Mouse (Mus musculus): ENCODE results near the gene Fbxo2. TPM values are rescaled to one million over a fixed set of nuclear protein-coding genes. Genes with fewer than 3 reads are reported as not detected.
A peak's percentile ranks its signal among the peaks of the same experiment; 100 is the strongest.

The Fbxo2 gene
- polyA plus RNA-seq, 1 experiment from 2014 or later, result 7.1 TPM

DNA sequence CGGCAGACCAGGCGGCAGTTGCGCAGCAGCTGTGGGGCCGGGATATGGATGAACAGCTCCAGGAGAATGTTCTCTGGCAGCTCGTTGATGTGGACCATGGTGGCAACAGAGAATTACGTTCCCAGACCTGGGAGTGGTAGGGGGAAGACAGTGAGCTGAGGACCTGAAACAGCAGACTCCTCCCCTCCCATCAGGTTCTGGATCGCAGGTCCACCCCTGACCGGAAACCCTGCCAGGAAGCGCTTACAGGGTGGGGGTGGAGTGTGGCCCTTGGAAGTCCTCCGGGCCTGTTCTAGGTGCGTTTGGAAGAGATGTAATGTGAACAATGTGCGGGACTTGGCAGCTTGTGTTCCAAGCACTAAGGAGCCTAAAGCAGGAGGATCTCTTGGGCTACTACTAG lies 10.9 kb upstream of the Fbxo2 start:
- Histone ChIP-seq H3K4me2 (no peak overlapping the region), H3K36me3 (peaks cover 55% of the 10 kb centered on the region), H3K27ac (no peak overlapping the region), H3K9ac (0 out of 2 replicates have a peak overlapping the region, but pooled peaks have one; percentile 15), H3K4me3 (no peak overlapping the region), H3K27me3 (no peaks in the 10 kb centered on the region), H3K4me1 (replicated peaks) (peaks cover 13% of the 10 kb centered on the region), H3K9me3 (no peaks in the 10 kb centered on the region)
- no peak for ATAC-seq (ENCODE audit: low FRiP score)
- WGBS, result 68% methylated on average over 12 of the region's 12 CpGs

DNA sequence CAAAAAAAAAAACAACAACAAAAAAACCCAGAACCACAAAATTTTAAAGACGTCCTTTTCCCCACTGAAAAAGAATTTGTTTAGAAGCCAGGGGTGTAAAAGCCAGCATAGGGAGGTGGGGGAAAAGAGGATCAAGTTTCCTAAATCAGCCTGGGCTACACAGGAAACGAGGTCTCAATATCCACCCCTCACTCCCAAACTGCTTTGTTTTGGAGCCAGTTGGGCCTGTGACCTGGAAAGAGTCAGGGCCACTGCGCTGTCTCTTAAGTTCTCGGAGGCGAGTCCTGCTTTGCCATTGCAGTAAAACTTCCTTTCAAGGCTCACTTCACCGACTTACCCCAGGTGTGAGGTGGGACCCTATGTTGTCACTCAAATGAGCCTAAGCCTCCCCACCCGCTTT lies 10.2 kb upstream of the Fbxo2 start:
- H3K9ac ChIP-seq, result no peak overlapping the region
- H3K27me3 ChIP-seq, result no peaks in the 10 kb centered on the region
- H3K27ac ChIP-seq, result no peak overlapping the region
- 66% methylated on average over 7 of the region's 7 CpGs for WGBS
- H3K36me3 ChIP-seq, result peaks cover 54% of the 10 kb centered on the region
- no peaks in the 10 kb centered on the region for H3K9me3 ChIP-seq
- H3K4me1 ChIP-seq (replicated peaks), result peaks cover 13% of the 10 kb centered on the region
- H3K4me3 ChIP-seq, result no peak overlapping the region
- no peak overlapping the region for H3K4me2 ChIP-seq
- no peak for ATAC-seq (ENCODE audit: low FRiP score)

DNA sequence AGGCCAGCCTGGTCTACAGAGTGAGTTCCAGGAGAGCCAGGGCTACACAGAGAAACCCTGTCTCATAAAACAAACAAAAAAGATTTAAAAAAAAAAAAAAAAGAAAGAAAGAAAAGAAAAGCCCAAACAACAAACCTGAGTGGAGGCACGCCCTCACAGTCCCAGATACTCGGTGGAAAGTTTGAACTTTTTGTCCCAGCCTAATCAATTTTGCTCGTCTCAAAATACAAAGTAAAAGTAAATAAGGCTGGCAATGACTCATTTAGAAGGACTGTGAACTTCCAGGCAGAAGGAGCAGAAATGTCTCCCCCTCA lies 9.5 kb upstream of the Fbxo2 start:
- WGBS, result 51% methylated on average over 3 of the region's 3 CpGs
- peak overlapping the region; percentile 95 for H3K27ac ChIP-seq
- peak overlapping the region; percentile 56 for H3K4me3 ChIP-seq
- peaks cover 54% of the 10 kb centered on the region for H3K36me3 ChIP-seq
- no peak for ATAC-seq (ENCODE audit: low FRiP score)
- no peaks in the 10 kb centered on the region for H3K9me3 ChIP-seq
- H3K4me1 ChIP-seq (replicated peaks), result peaks cover 13% of the 10 kb centered on the region
- H3K27me3 ChIP-seq, result no peaks in the 10 kb centered on the region
- H3K4me2 ChIP-seq, result peak overlapping the region; percentile 86
- H3K9ac ChIP-seq, result peak overlapping the region; percentile 88

DNA sequence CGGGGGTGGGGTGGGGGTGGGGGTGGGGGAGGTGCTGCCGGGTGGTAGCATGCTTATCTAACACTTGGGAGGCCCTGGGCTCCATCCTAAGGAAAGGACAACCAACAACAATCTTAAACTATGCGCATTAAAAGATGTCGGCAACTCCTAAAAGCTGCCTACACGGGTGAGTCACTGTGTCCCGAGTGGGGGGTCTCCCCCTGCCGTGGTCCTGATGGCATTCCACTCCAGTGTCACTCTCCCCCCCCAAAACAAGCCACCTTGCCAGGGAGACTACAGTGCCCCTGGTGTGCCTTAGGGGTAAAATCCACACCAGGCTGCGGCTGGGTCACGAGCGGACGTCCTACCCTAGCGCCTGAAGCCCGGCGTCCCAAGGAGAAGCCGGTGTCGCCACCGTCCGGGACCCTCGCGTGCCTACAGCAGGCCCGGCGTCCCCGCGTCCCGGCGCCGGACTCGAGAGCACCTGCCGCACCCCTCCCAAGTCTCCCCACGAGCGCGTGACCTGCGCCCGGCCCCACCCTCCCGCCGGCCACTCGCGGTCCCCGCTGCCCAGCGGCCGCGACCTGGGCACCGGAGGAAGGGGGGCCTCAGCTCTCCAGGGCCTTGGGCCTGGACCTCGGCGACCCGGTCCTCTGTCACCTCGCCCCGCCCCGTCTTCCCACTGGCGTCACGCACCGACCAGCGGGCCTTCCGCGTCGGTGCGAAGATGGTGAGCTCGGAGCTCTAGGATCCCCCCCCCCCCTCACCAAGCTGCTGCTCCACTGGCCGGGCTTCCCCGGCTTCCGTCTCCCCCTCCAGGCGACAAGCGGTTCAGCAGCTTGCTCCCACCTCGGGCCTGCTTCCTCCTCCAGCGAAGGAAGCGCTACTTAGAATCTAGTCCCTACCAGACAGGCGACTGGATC lies 8.9 kb upstream of the Fbxo2 start, which contains the start of gene Fbxo6:
Gene Fbxo6 (minus strand): TSS at position 874 of the 902 bp plus-strand sequence.
- ATAC-seq (ENCODE audit: low FRiP score), result peak; percentile 89
- Histone ChIP-seq H3K9ac (peak within 1 kb of the TSS; percentile 88), H3K36me3 (peaks cover 54% of the 10 kb centered on the region), H3K27ac (peak within 1 kb of the TSS; percentile 95), H3K4me2 (peak within 1 kb of the TSS; percentile 86), H3K4me1 (replicated peaks) (peaks cover 18% of the 10 kb centered on the region), H3K27me3 (no peaks in the 10 kb centered on the region), H3K9me3 (no peaks in the 10 kb centered on the region), H3K4me3 (peak within 1 kb of the TSS; percentile 56)
- WGBS, result 2% methylated on average over 63 of the region's 67 CpGs

DNA sequence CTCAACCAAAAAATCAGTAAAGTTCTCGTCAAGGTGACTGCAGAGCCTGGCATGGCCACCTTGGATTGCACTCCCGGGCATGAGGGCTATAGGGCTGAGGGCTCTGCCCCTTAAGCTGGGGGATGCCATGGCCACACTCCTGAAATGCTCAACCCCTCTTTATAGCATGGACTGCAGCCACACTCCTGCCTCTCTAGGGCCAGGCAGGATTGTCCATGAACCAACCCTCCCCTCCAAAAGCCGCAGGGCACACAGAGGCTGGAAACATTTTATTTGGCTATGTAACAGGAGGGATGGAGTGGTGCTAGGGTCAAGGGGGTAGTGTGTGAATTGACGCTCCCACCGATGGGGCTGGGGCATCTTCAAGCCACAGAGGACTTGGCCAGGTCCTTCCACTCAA lies 7.9 kb upstream of the Fbxo2 start:
- Histone ChIP-seq H3K27me3 (no peaks in the 10 kb centered on the region), H3K27ac (peak overlapping the region; percentile 95), H3K4me2 (no peak overlapping the region), H3K4me1 (replicated peaks) (peaks cover 29% of the 10 kb centered on the region), H3K36me3 (peaks cover 54% of the 10 kb centered on the region), H3K9ac (peak overlapping the region; percentile 88), H3K9me3 (no peaks in the 10 kb centered on the region), H3K4me3 (no peak overlapping the region)
- no peak for ATAC-seq (ENCODE audit: low FRiP score)
- 80% methylated on average over 5 of the region's 5 CpGs for WGBS

DNA sequence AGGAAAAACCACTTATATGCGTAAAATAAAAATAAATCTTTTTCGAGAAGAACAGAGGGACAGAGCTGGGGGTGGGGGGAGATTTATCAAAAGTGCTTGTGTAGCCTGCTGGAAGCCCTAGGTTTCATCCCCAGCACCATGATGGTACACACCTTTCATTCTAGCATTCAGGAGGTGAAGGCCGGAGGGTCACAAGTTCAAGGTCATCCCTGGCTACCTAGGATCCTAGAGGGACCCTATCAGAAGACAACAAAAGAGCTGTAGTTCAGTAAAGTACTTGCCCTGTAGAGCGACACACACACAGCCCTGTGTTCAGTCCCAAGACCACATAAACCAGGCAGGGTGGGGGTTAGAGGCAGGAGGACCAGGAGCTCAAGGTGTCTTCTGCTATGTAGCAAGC lies 6.4 kb upstream of the Fbxo2 start:
- no peak overlapping the region for H3K4me2 ChIP-seq
- H3K9me3 ChIP-seq, result no peaks in the 10 kb centered on the region
- H3K27me3 ChIP-seq, result no peaks in the 10 kb centered on the region
- H3K4me1 ChIP-seq (replicated peaks), result peaks cover 43% of the 10 kb centered on the region
- WGBS, result 95% methylated on average over 4 of the region's 4 CpGs
- no peak overlapping the region for H3K4me3 ChIP-seq
- H3K27ac ChIP-seq, result no peak overlapping the region
- ATAC-seq (ENCODE audit: low FRiP score), result no peak
- no peak overlapping the region for H3K9ac ChIP-seq
- H3K36me3 ChIP-seq, result peaks cover 50% of the 10 kb centered on the region

DNA sequence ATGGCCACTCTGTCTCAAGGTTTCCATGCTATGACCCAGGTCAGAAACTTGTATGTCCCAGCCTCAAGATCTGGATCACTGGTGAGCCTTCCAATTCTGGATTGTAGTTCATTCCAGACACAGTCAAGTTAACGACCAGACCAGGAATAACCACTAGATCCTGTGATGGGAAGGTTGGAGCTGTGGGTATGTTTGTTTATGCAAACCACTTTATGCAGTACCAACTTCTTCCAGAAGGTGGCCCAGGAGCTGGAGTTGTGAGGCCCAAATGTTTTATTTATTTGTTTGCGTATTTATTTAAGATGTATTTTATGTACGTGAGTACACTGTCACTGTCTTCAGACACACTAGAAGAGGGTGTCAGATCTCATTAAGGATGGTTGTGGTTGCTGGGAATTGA lies 5.4 kb upstream of the Fbxo2 start:
- Histone ChIP-seq H3K36me3 (peaks cover 47% of the 10 kb centered on the region), H3K4me1 (replicated peaks) (peaks cover 38% of the 10 kb centered on the region), H3K9me3 (no peaks in the 10 kb centered on the region), H3K9ac (no peak overlapping the region), H3K4me3 (no peak overlapping the region), H3K4me2 (no peak overlapping the region), H3K27me3 (no peaks in the 10 kb centered on the region), H3K27ac (no peak overlapping the region)
- WGBS, result 61% methylated on average over 3 of the region's 3 CpGs
- ATAC-seq (ENCODE audit: low FRiP score), result no peak

DNA sequence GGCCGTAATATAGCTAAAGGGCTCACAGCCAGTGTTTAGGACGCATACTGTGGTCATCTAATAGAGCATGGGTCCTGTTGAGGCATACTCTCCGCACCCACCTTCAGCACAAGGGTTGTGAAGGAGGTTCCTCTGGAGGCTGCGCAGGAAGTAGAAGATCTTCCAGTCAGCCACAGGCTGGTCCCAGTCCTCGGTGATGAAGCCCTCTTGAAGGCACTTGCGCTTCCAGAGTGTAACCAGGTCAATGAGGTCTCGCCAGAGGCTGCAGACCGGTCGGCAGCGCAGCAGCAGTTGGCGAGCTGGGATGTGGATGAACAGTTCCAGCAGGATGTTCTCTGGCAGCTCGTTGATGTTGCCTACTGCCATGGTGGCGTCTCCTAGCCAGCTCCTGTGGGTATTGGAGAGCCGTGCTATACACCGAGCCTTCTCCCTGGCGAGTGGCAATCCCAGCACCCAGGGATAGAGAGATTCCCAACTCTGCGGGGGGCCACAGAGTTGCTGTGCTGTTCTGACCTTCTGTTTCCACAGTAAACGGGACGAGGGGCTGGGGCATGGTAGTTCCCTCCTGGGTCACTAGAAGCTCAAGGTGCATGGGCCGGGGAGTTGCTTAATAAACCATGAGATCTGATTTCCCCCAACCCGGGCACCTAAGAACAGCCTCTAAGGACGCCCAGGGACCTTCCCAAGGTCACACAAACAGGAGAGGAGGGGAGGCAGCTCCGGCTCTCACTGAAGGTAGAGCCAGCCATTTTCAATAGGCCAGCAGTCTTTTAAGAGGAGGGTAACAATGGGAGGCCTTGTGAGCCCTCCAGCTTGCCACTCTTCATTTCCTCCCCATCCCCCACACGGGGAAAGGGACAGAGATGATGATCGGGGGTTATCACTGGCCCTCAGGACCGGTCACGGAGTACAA lies 1.7 kb upstream of the Fbxo2 start:
- peaks cover 41% of the 10 kb centered on the region for H3K4me1 ChIP-seq (replicated peaks)
- H3K4me3 ChIP-seq, result peak overlapping the region; percentile 74
- 21% methylated on average over 27 of the region's 27 CpGs for WGBS
- peak overlapping the region; percentile 92 for H3K9ac ChIP-seq
- peaks cover 38% of the 10 kb centered on the region for H3K36me3 ChIP-seq
- H3K27me3 ChIP-seq, result peaks cover 35% of the 10 kb centered on the region
- no peaks in the 10 kb centered on the region for H3K9me3 ChIP-seq
- no peak for ATAC-seq (ENCODE audit: low FRiP score)
- peak overlapping the region; percentile 89 for H3K4me2 ChIP-seq
- peak overlapping the region; percentile 94 for H3K27ac ChIP-seq

DNA sequence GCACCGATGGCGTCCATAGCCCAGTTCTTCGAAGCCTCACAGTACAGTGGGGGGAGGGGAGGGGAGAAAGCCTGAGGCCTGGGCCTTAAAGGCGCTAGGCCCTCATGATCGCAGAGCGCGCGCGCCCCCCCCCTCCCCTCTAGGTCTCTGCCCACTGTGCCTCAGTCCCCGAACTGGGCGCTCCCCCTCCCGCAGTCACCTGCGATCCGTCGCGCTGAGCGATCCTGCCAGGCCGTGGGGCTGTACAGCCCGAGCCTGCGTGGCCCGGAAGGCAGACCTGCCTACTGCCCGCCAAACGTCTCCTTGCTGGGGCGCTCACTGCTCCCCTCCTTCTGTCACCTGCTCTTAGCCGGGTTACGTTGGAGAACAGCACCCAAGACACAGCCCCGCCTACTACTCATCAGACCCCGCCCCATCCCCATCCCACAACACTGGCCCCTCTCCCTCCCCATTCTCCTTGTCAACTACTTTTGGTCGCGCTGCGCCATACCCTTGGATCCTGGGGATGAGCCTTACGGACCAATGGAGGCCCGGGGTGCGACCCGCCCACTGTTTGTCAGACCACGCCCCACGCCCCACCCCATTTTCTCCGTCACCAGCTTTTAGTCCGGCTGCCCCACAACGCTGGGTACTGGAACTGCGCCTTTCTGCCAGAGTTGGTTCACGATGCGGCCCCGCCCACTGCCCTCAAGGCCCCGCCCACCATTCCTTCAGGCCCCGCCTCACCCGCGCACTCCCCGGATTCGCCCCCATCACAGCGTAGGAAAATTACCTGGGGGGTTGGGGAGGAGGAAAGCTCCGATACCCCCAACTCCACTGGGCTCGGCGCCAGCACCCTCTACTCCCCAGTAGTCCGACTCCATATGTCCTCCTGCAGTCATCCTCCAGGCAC lies 631 bp upstream of the Fbxo2 start:
- peak overlapping the region; percentile 74 for H3K4me3 ChIP-seq
- peaks cover 27% of the 10 kb centered on the region for H3K36me3 ChIP-seq
- peak overlapping the region; percentile 92 for H3K9ac ChIP-seq
- no peaks in the 10 kb centered on the region for H3K9me3 ChIP-seq
- peak overlapping the region; percentile 94 for H3K27ac ChIP-seq
- H3K27me3 ChIP-seq, result peaks cover 46% of the 10 kb centered on the region
- H3K4me2 ChIP-seq, result peak overlapping the region; percentile 89
- peaks cover 52% of the 10 kb centered on the region for H3K4me1 ChIP-seq (replicated peaks)
- 1% methylated on average over 44 of the region's 55 CpGs for WGBS
- ATAC-seq (ENCODE audit: low FRiP score), result peak; percentile 88

DNA sequence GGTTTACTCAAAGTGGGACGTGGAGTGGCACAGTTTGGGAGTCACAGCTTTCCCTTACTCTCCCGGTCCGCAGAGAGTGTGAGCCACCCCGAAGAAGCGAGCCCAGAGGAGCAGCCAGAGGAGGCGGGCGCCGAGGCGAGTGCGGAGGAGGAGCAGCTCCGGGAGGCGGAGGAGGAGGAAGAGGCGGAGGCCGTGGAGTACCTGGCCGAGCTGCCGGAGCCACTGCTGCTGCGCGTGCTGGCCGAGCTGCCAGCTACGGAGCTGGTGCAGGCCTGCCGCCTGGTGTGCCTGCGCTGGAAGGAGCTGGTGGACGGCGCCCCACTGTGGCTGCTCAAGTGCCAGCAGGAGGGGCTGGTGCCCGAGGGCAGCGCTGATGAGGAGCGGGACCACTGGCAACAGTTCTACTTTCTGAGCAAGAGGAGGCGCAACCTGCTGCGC lies 3.6 kb downstream of the Fbxo2 start:
- no peaks in the 10 kb centered on the region for H3K36me3 ChIP-seq
- H3K4me3 ChIP-seq, result peak overlapping the region; percentile 32
- H3K27me3 ChIP-seq, result peaks cover 70% of the 10 kb centered on the region
- H3K9me3 ChIP-seq, result no peaks in the 10 kb centered on the region
- H3K4me1 ChIP-seq (replicated peaks), result peaks cover 41% of the 10 kb centered on the region
- H3K4me2 ChIP-seq, result peak overlapping the region; percentile 55
- H3K27ac ChIP-seq, result no peak overlapping the region
- peak overlapping the region; percentile 60 for H3K9ac ChIP-seq
- ATAC-seq (ENCODE audit: low FRiP score), result no peak
- under 1% methylated on average over 29 of the region's 29 CpGs for WGBS

DNA sequence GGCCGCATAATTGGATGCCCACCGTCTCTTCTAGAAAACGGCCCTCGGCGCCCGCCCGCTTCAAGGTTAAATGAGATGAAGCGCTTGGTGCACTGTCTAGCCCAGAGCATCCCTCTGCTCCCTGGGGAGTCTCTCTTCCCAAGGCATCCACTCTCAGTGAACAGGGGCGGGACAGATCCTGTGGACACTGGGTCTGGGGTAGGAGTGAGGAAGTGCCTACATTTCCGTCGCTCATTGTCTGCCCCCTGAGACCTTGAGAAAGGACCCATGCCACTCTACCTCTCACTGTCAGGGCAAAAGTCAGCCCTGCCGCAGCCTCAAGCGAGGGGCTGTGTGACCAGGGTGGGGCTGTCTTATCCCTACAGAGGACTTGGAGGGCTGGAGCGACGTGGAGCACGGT lies 4.0 kb downstream of the Fbxo2 start:
- Histone ChIP-seq H3K27ac (no peak overlapping the region), H3K4me3 (peak overlapping the region; percentile 32), H3K9ac (peak overlapping the region; percentile 60), H3K4me1 (replicated peaks) (peaks cover 41% of the 10 kb centered on the region), H3K9me3 (no peaks in the 10 kb centered on the region), H3K27me3 (peaks cover 72% of the 10 kb centered on the region), H3K36me3 (no peaks in the 10 kb centered on the region), H3K4me2 (peak overlapping the region; percentile 55)
- no peak for ATAC-seq (ENCODE audit: low FRiP score)
- under 1% methylated on average over 16 of the region's 16 CpGs for WGBS

All from hindbrain, embryonic 13.5 days (tissue).